Mouse (Mus musculus): ENCODE results near the gene Plpp1.
A peak's percentile ranks its signal among the peaks of the same experiment; 100 is the strongest.

The Plpp1 gene

GRCm38 (mm10) chr13:112815996-112816395, 15.4 kb downstream of the Plpp1 start:
- DNase-seq (ENCODE audit: low read depth, low spot score) = no peak

GRCm38 (mm10) chr13:112818125-112818524, 17.5 kb downstream of the Plpp1 start:
- no peak for DNase-seq (ENCODE audit: low read depth, low spot score)

- DNase-seq (ENCODE audit: low read depth, low spot score) = no peak
These were observed 21.8 kb downstream of the Plpp1 start for GRCm38 (mm10) chr13:112822413-112822812.

GRCm38 (mm10) chr13:112823236-112823910, 22.8 kb downstream of the Plpp1 start:
- no peak for DNase-seq (ENCODE audit: low read depth, low spot score)

- peak; percentile 32 for DNase-seq (ENCODE audit: low read depth, low spot score)
These were observed 23.5 kb downstream of the Plpp1 start for GRCm38 (mm10) chr13:112823911-112824648.

- DNase-seq (ENCODE audit: low read depth, low spot score) = no peak
These were observed 24.9 kb downstream of the Plpp1 start for GRCm38 (mm10) chr13:112825479-112825878.

- no peak for DNase-seq (ENCODE audit: low read depth, low spot score)
These were observed 29.0 kb downstream of the Plpp1 start for GRCm38 (mm10) chr13:112829619-112830018.

- no peak for DNase-seq (ENCODE audit: low read depth, low spot score)
These were observed 32.0 kb downstream of the Plpp1 start for GRCm38 (mm10) chr13:112832589-112832988.

GRCm38 (mm10) chr13:112833253-112833894, 32.8 kb downstream of the Plpp1 start:
- no peak for DNase-seq (ENCODE audit: low read depth, low spot score)

GRCm38 (mm10) chr13:112833895-112834263, 33.3 kb downstream of the Plpp1 start:
- no peak for DNase-seq (ENCODE audit: low read depth, low spot score)

- no peak for DNase-seq (ENCODE audit: low read depth, low spot score)
These were observed 34.5 kb downstream of the Plpp1 start for GRCm38 (mm10) chr13:112835113-112835512.

GRCm38 (mm10) chr13:112836951-112837350, 36.4 kb downstream of the Plpp1 start:
- no peak for DNase-seq (ENCODE audit: low read depth, low spot score)

GRCm38 (mm10) chr13:112837621-112838155, 37.1 kb downstream of the Plpp1 start:
- no peak for DNase-seq (ENCODE audit: low read depth, low spot score)

- DNase-seq (ENCODE audit: low read depth, low spot score) = no peak
These were observed 38.1 kb downstream of the Plpp1 start for GRCm38 (mm10) chr13:112838562-112839232.

- DNase-seq (ENCODE audit: low read depth, low spot score) = no peak
These were observed 39.9 kb downstream of the Plpp1 start for GRCm38 (mm10) chr13:112840241-112841087.

- DNase-seq (ENCODE audit: low read depth, low spot score) = no peak
These were observed 45.3 kb downstream of the Plpp1 start for GRCm38 (mm10) chr13:112845931-112846330.

- DNase-seq (ENCODE audit: low read depth, low spot score) = no peak
These were observed 53.2 kb downstream of the Plpp1 start for GRCm38 (mm10) chr13:112853710-112854316.

GRCm38 (mm10) chr13:112854402-112854801, 53.8 kb downstream of the Plpp1 start:
- DNase-seq (ENCODE audit: low read depth, low spot score) = no peak

- DNase-seq (ENCODE audit: low read depth, low spot score) = no peak
These were observed 57.3 kb downstream of the Plpp1 start for GRCm38 (mm10) chr13:112857921-112858320.

GRCm38 (mm10) chr13:112859574-112860134, 59.1 kb downstream of the Plpp1 start:
- DNase-seq (ENCODE audit: low read depth, low spot score) = no peak

All from CD4-positive, CD25-positive, alpha-beta regulatory T cell, adult 2 months (primary cell).